Mouse (Mus musculus) liver, embryonic 15.5 days (tissue): ENCODE data around the gene Sox10. TPM values are rescaled to one million over a fixed set of nuclear protein-coding genes. Genes with fewer than 3 reads are reported as not detected.

Experiments
- ATAC-seq: fragments of 200-750 bp; cut with Nextera tagmentation; 2 replicates; pipeline ENCODE4 v1.8.0; 2017; ENCODE audit warnings: moderate number of reproducible peaks, mild to moderate bottlenecking, moderate library complexity; ENCODE audit not compliant: insufficient read depth
- H3K27ac ChIP-seq: fragments of 300-500 bp; sonication (generic); replicated peaks from 2 replicates; pipeline ENCODE4 v1.5.1; 2015; ENCODE audit warnings: mild to moderate bottlenecking, inconsistent platforms
- H3K27me3 ChIP-seq: fragments of 300-500 bp; sonication (generic); 2 replicates; pipeline ENCODE4 v1.6.1; 2015; ENCODE audit warnings: mild to moderate bottlenecking, inconsistent platforms
- H3K36me3 ChIP-seq: fragments of 300-500 bp; sonication (generic); replicated peaks from 2 replicates; pipeline ENCODE4 v1.6.1; 2015; ENCODE audit warnings: moderate library complexity, mild to moderate bottlenecking, inconsistent platforms
- H3K4me1 ChIP-seq: fragments of 300-500 bp; sonication (generic); replicated peaks from 2 replicates; pipeline ENCODE4 v1.6.1; 2015; ENCODE audit warnings: inconsistent platforms
- H3K4me2 ChIP-seq: fragments of 300-500 bp; sonication (generic); 2 replicates; pipeline ENCODE4 v1.6.1; 2015; ENCODE audit warnings: moderate library complexity, mild to moderate bottlenecking, inconsistent platforms
- H3K4me3 ChIP-seq: fragments of 300-500 bp; sonication (generic); replicated peaks from 2 replicates; pipeline ENCODE4 v1.5.1; 2015; ENCODE audit warnings: mild to moderate bottlenecking, inconsistent platforms
- H3K9ac ChIP-seq: fragments of 300-500 bp; sonication (generic); 2 replicates; pipeline ENCODE4 v1.6.1; 2015; ENCODE audit warnings: moderate library complexity, mild to moderate bottlenecking, inconsistent platforms
- H3K9me3 ChIP-seq: fragments of 300-500 bp; sonication (generic); replicated peaks from 2 replicates; pipeline ENCODE4 v1.6.1; 2016; ENCODE audit warnings: inconsistent platforms
- WGBS: fragments of 180-500 bp; shearing (Covaris S2); methylation state at CpG from one replicate; pipeline ENCODE4 v1.1.7; 2015; ENCODE audit warnings: mixed read lengths; ENCODE audit not compliant: insufficient replicate concordance; 5-methylcytosine and 5-hydroxymethylcytosine counted together
- polyA plus RNA-seq: library from polyadenylated mRNA; unstranded; fragments of >200 nt; fragmentation: Nextera tagmentation; extraction: Ambion mirVana; gene quantifications from 2 replicates; pipeline ENCODE4 v1.2.1, GENCODE M21; 2015

The Sox10 gene
- polyA plus RNA-seq, 1 experiment from 2014 or later: 0.09 TPM

GRCm38 (mm10) chr15:79155572-79155971, 9.5 kb downstream of the Sox10 start:
- no peak overlapping the region for H3K9ac ChIP-seq
- WGBS: 32% methylated on average over 3 of the region's 3 CpGs
- H3K27me3 ChIP-seq: peaks cover 30% of the 10 kb centered on the region
- peaks cover 10% of the 10 kb centered on the region; the same call in 1 of the 2 replicates for H3K4me1 ChIP-seq
- no peak overlapping the region for H3K4me2 ChIP-seq
- H3K36me3 ChIP-seq: peaks cover 23% of the 10 kb centered on the region
- H3K9me3 ChIP-seq: no peaks in the 10 kb centered on the region
- no peak overlapping the region for H3K4me3 ChIP-seq
- no peak overlapping the region for H3K27ac ChIP-seq
- ATAC-seq: peak; percentile 29; the same call in 1 of the 2 replicates

DNA sequence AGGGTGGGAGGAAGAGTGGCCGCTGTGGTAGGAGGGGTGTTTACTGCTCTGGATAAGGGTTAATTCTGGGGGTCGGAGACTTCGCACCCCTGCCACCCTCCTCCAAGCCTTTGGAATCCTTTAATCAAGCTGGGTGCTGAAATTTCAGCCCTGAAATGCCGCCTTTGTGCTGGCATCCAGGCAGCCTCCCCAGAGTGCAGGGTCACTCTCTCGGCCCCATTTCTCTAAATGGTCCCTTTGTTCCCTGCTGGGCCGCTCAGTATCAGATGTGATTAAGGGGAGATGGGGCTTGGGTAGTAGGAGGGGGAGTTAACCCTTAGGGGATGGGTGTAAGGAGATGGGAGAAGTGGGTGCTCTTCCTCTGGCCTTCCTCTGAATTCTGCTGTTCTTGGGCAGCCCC, 12.3 kb downstream of the Sox10 start:
- Histone ChIP-seq H3K27ac (no peak overlapping the region), H3K36me3 (peaks cover 48% of the 10 kb centered on the region), H3K27me3 (peaks cover 7% of the 10 kb centered on the region; the same call in 1 of the 2 replicates), H3K9ac (no peak overlapping the region), H3K4me3 (no peak overlapping the region), H3K9me3 (no peaks in the 10 kb centered on the region), H3K4me2 (no peak overlapping the region), H3K4me1 (peaks cover 10% of the 10 kb centered on the region; the same call in 1 of the 2 replicates)
- no peak for ATAC-seq
- 86% methylated on average over 6 of the region's 6 CpGs for WGBS

GRCm38 (mm10) chr15:79151881-79152280, 13.2 kb downstream of the Sox10 start:
- 79% methylated on average over 8 of the region's 8 CpGs for WGBS
- no peak overlapping the region for H3K27ac ChIP-seq
- peaks cover 57% of the 10 kb centered on the region for H3K36me3 ChIP-seq

GRCm38 (mm10) chr15:79148533-79148932, 16.5 kb downstream of the Sox10 start:
- 52% methylated on average over 7 of the region's 7 CpGs for WGBS
- Histone ChIP-seq H3K9ac (no peak overlapping the region), H3K9me3 (no peaks in the 10 kb centered on the region), H3K4me1 (no peaks in the 10 kb centered on the region), H3K36me3 (peaks cover 86% of the 10 kb centered on the region), H3K4me2 (no peak overlapping the region), H3K27me3 (no peaks in the 10 kb centered on the region), H3K27ac (no peak overlapping the region), H3K4me3 (no peak overlapping the region)
- no peak for ATAC-seq

More at GRCm38 (mm10) chr15:79151881-79152280, 13.2 kb downstream of the Sox10 start:
- H3K4me2 ChIP-seq: no peak overlapping the region
- H3K4me1 ChIP-seq: peaks cover 10% of the 10 kb centered on the region; the same call in 1 of the 2 replicates
- H3K9ac ChIP-seq: no peak overlapping the region
- H3K27me3 ChIP-seq: peaks cover 6% of the 10 kb centered on the region; the same call in 1 of the 2 replicates
- ATAC-seq: no peak
- H3K4me3 ChIP-seq: no peak overlapping the region
- no peaks in the 10 kb centered on the region for H3K9me3 ChIP-seq

DNA sequence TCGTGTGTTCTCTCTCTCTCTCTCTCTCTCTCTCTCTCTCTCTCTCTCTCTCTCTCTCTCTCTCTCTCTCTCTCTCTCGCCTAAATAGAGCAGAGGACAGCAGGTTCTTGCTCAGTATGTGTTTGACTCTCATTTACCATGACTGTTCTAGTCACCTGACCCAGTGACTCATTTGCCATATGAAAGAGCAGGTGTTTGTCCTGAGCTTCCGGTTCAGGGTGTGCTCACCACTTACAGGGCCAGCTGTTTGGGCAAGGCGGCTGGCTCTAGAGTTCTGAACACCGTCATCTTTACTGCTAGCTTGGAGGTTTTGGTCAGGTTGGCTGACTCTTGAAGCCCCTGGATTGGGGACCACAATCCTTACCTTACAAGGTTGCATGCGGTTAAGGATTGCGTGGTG, 19.5 kb downstream of the Sox10 start:
- Histone ChIP-seq H3K4me2 (no peak overlapping the region), H3K9me3 (no peaks in the 10 kb centered on the region), H3K27ac (no peak overlapping the region), H3K4me1 (peaks cover 22% of the 10 kb centered on the region), H3K4me3 (no peak overlapping the region), H3K9ac (no peak overlapping the region), H3K27me3 (no peaks in the 10 kb centered on the region), H3K36me3 (peaks cover 66% of the 10 kb centered on the region)
- WGBS: 83% methylated on average over 7 of the region's 7 CpGs
- ATAC-seq: no peak

DNA sequence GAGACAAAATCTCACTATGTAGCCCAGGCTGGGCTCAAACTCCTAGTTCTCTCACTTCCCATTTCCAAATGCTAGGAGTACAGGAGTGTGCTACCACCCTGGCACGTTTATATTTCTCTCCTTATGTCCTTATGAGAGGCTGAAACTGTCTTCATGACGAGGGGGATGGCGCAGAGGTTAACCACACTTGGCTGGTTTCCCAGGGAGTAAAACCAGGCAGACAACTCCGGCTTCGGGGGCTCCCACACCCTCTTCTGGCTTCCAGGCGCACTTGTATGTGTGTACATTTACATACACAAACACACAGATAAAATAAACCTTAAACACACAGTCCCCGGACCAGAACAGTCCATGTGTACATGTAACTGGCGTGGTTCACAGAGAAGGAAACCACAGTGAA, 21.0 kb downstream of the Sox10 start:
- no peaks in the 10 kb centered on the region for H3K9me3 ChIP-seq
- no peak overlapping the region for H3K4me3 ChIP-seq
- peaks cover 54% of the 10 kb centered on the region for H3K36me3 ChIP-seq
- WGBS: 67% methylated on average over 8 of the region's 8 CpGs
- no peak for ATAC-seq
- no peak overlapping the region for H3K9ac ChIP-seq
- H3K27me3 ChIP-seq: no peaks in the 10 kb centered on the region; the same call in 1 of the 2 replicates
- no peak overlapping the region for H3K27ac ChIP-seq
- no peak overlapping the region for H3K4me2 ChIP-seq
- H3K4me1 ChIP-seq: peaks cover 26% of the 10 kb centered on the region

GRCm38 (mm10) chr15:79143316-79143715, 21.7 kb downstream of the Sox10 start:
- H3K9me3 ChIP-seq: no peaks in the 10 kb centered on the region
- no peak overlapping the region for H3K27ac ChIP-seq
- H3K4me1 ChIP-seq: peaks cover 26% of the 10 kb centered on the region
- no peak overlapping the region for H3K9ac ChIP-seq
- H3K4me3 ChIP-seq: no peak overlapping the region
- no peak for ATAC-seq
- peaks cover 47% of the 10 kb centered on the region for H3K36me3 ChIP-seq
- WGBS: 82% methylated on average over 12 of the region's 12 CpGs
- H3K4me2 ChIP-seq: no peak overlapping the region
- H3K27me3 ChIP-seq: no peaks in the 10 kb centered on the region; the same call in 1 of the 2 replicates

DNA sequence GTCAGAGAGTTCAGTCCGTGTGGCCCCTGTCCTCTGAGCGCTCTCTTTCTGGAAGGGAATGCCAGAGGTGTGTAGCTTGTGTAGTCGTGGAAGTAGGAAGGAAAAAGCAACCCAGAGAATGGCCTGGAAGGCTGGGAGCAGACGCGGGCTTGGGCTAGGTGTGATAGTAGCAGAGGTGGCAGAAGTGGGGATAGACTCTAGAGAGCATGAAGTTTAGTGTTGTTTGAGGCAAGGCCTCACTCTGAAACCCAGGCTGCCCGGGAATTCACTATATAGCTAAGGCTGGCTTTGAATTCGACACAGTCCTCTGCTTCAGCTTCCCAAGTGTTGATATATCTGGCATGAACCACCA, 23.5 kb downstream of the Sox10 start:
- H3K9ac ChIP-seq: peak overlapping the region; percentile 72
- H3K27ac ChIP-seq: peak overlapping the region; percentile 45; the same call in 1 of the 2 replicates
- 1% methylated on average over 7 of the region's 7 CpGs for WGBS
- ATAC-seq: peak; percentile 53
- peak overlapping the region; percentile 87 for H3K4me2 ChIP-seq
- peaks cover 29% of the 10 kb centered on the region for H3K36me3 ChIP-seq
- H3K4me3 ChIP-seq: peak overlapping the region; percentile 81
- H3K4me1 ChIP-seq: peaks cover 26% of the 10 kb centered on the region
- H3K9me3 ChIP-seq: no peaks in the 10 kb centered on the region
- peaks cover 6% of the 10 kb centered on the region for H3K27me3 ChIP-seq

GRCm38 (mm10) chr15:79140866-79141565, 24.0 kb downstream of the Sox10 start, which contains the start of the genes Polr2f and 1700088E04Rik:
Gene Polr2f (plus strand): TSS chr15:79141009.
Gene 1700088E04Rik (minus strand): TSS chr15:79141253.
- WGBS: under 1% methylated on average over 57 of the region's 57 CpGs

DNA sequence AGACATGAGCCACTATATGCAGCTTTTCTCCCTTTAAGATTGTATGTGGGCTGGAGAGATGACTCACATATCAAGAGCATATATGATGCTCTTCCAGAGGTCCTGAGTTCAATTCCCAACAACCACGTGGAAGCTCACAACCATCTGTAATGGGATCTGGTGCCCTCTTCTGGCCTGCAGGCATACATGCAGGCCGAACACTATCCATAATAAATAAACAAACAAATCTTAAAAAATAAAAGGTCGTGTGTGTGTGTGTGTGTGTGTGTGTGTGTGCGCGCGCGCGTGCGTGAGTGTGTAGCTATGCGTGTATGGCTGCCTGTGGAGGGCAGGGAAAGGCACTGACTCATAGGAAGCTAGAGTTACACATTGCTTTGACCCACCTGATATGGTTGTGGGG, 25.4 kb downstream of the Sox10 start:
- H3K4me2 ChIP-seq: no peak overlapping the region
- peaks cover 6% of the 10 kb centered on the region for H3K27me3 ChIP-seq
- H3K4me1 ChIP-seq: peaks cover 26% of the 10 kb centered on the region
- no peak overlapping the region for H3K27ac ChIP-seq
- ATAC-seq: no peak
- 47% methylated on average over 10 of the region's 10 CpGs for WGBS
- H3K4me3 ChIP-seq: no peak overlapping the region
- peaks cover 10% of the 10 kb centered on the region; the same call in 1 of the 2 replicates for H3K36me3 ChIP-seq
- H3K9ac ChIP-seq: no peak overlapping the region
- no peaks in the 10 kb centered on the region for H3K9me3 ChIP-seq

More at GRCm38 (mm10) chr15:79140866-79141565, 24.0 kb downstream of the Sox10 start, which contains the start of the genes Polr2f and 1700088E04Rik:
- Histone ChIP-seq H3K4me2 (peak within 1 kb of the TSS; percentile 87), H3K27ac (peak within 1 kb of the TSS; percentile 45; the same call in 1 of the 2 replicates), H3K36me3 (peaks cover 24% of the 10 kb centered on the region), H3K4me3 (peak within 1 kb of the TSS; percentile 81), H3K4me1 (peaks cover 26% of the 10 kb centered on the region), H3K9ac (peak within 1 kb of the TSS; percentile 72), H3K27me3 (peaks cover 6% of the 10 kb centered on the region), H3K9me3 (no peaks in the 10 kb centered on the region)
- ATAC-seq: peak; percentile 92

DNA sequence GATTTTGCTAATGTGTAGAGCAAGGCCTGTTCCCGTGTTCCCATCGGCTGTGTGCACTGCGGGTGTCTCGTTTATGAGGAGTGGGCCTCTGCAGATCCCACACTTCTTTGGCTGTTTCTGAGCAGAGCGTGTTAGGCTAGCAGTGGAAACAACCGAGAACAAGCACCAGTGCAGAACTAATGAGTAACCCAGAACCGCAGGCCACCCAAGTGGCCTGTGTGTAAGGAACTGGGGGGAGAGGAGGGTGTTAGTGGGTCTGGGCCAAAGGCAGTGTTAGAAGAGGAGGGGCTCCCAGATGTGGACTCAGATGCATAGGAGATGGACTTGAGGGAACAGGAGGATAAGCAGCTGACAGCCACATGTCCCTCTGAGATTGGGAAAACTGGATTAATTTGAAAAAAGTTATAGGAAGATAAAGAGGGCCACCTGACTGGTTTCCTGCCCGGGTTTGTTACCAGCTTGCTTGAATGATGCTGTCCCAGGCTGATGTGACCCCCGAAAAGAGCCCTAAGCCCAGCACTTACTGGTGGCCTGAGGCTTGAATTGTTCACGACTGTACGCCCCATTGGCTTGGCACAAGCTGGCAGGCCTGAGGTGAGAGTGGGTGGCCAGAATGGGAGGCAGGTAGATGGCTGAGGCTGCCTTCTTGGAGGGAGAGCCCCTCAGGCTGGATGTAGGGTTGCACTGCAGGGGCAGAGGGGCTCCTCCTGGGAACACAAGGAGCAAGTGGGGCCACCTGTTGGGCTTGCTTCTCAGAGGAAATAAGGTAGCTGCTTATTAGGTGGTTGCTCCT, 29.1 kb downstream of the Sox10 start:
- Histone ChIP-seq H3K4me3 (no peak overlapping the region), H3K36me3 (no peaks in the 10 kb centered on the region), H3K27ac (no peak overlapping the region), H3K27me3 (peaks cover 6% of the 10 kb centered on the region), H3K9me3 (no peaks in the 10 kb centered on the region), H3K4me1 (peaks cover 8% of the 10 kb centered on the region), H3K9ac (no peak overlapping the region), H3K4me2 (no peak overlapping the region)
- ATAC-seq: no peak
- 62% methylated on average over 11 of the region's 11 CpGs for WGBS
